10 mouse cellular contexts compared by ENCODE assay signal in genomic region chr15:78624961-78625360, GRCm38 (mm10). TPM values are rescaled to one million over a fixed set of nuclear protein-coding genes. Genes with fewer than 3 reads are reported as not detected.
DNase-seq lines count a peak whose midpoint lies in the region; ATAC-seq and TF ChIP-seq lines count a peak whose summit lies in the region.
"Had no signal": no experiment of that assay in that cellular context is flagged by ENCODE, and none has a peak within 500 bp of the region (broad histone marks: within the 10 kb centered on the region; RNA-seq: fewer than 3 reads in every experiment).

No protein-coding gene starts in this region.

- 58% methylated on average over 3 of the region's 3 CpGs for WGBS in forebrain, embryonic 14.5 days
- 42% methylated on average over 3 of the region's 3 CpGs for WGBS in forebrain, postnatal 0 days
- 76% methylated on average over 3 of the region's 3 CpGs for WGBS in kidney, embryonic 15.5 days
- 85% methylated on average over 3 of the region's 3 CpGs for WGBS in midbrain, embryonic 13.5 days
- 85% methylated on average over 3 of the region's 3 CpGs for WGBS in midbrain, postnatal 0 days
- 59% methylated on average over 3 of the region's 3 CpGs for WGBS in stomach, embryonic 15.5 days

- H3K4me3 ChIP-seq in forebrain, embryonic 14.5 days (ENCODE audit: low read depth, low read length) = no peak overlapping the region
- H3K4me3 ChIP-seq in forebrain, postnatal 0 days (ENCODE audit: low read depth, low read length) = no peak overlapping the region
- H3K4me3 ChIP-seq in kidney, embryonic 15.5 days (replicated peaks) = no peak overlapping the region
- H3K4me3 ChIP-seq in midbrain, embryonic 13.5 days (replicated peaks) = no peak overlapping the region
- H3K4me3 ChIP-seq in midbrain, postnatal 0 days (ENCODE audit: low read depth, low read length) = no peak overlapping the region
- no peak overlapping the region for H3K4me3 ChIP-seq in stomach, embryonic 15.5 days (replicated peaks)
- H3K4me3 ChIP-seq: limb, embryonic 12.5 days had no signal

- H3K9ac ChIP-seq in forebrain, embryonic 14.5 days (ENCODE audit: low read length) = no peak overlapping the region
- H3K9ac ChIP-seq in forebrain, postnatal 0 days = no peak overlapping the region
- no peak overlapping the region for H3K9ac ChIP-seq in kidney, embryonic 15.5 days
- H3K9ac ChIP-seq in midbrain, embryonic 13.5 days (replicated peaks) = no peak overlapping the region
- no peak overlapping the region for H3K9ac ChIP-seq in midbrain, postnatal 0 days (replicated peaks; ENCODE audit: low read length, poor library complexity, severe bottlenecking)
- no peak overlapping the region for H3K9ac ChIP-seq in stomach, embryonic 15.5 days
- H3K9ac ChIP-seq: limb, embryonic 12.5 days had no signal

- DNase-seq in forebrain, embryonic 14.5 days (ENCODE audit: low spot score) = no peak
- DNase-seq in forebrain, postnatal 0 days = no peak
- peak; percentile 36 for DNase-seq in kidney, adult 9 months
- no peak for DNase-seq in midbrain, postnatal 0 days (ENCODE audit: low spot score)
- no peak for DNase-seq in thymus, adult 18-20 months
- DNase-seq: embryo, embryonic 11 days had no signal

- no peak overlapping the region for H3K27ac ChIP-seq in forebrain, embryonic 14.5 days (ENCODE audit: low read depth, low read length)
- no peak overlapping the region for H3K27ac ChIP-seq in forebrain, postnatal 0 days (ENCODE audit: low read depth, low read length)
- no peak overlapping the region for H3K27ac ChIP-seq in kidney, embryonic 15.5 days
- H3K27ac ChIP-seq in midbrain, embryonic 13.5 days = 0 out of 2 replicates have a peak overlapping the region, but pooled peaks have one; percentile 12
- H3K27ac ChIP-seq in midbrain, postnatal 0 days (ENCODE audit: low read depth, low read length) = no peak overlapping the region
- peak overlapping the region; percentile 44; the same call in 1 of the 2 replicates for H3K27ac ChIP-seq in stomach, embryonic 15.5 days
- H3K27ac ChIP-seq: limb, embryonic 12.5 days had no signal

- ATAC-seq in forebrain, embryonic 14.5 days = peak; percentile 38; the same call in 1 of the 2 replicates
- no peak for ATAC-seq in forebrain, postnatal 0 days
- no peak for ATAC-seq in kidney, embryonic 15.5 days (replicated peaks; ENCODE audit: low FRiP score)
- no peak for ATAC-seq in midbrain, embryonic 13.5 days
- ATAC-seq in midbrain, postnatal 0 days (ENCODE audit: low FRiP score) = no peak
- ATAC-seq in stomach, embryonic 15.5 days (ENCODE audit: insufficient read depth, low FRiP score, low read depth) = no peak

- H3K4me2 ChIP-seq in forebrain, embryonic 14.5 days (ENCODE audit: low read length) = no peak overlapping the region
- H3K4me2 ChIP-seq in forebrain, postnatal 0 days (ENCODE audit: low read depth) = no peak overlapping the region
- no peak overlapping the region for H3K4me2 ChIP-seq in kidney, embryonic 15.5 days
- no peak overlapping the region for H3K4me2 ChIP-seq in midbrain, embryonic 13.5 days (replicated peaks)
- H3K4me2 ChIP-seq in midbrain, postnatal 0 days (ENCODE audit: low read depth, low read length, poor library complexity, severe bottlenecking) = no peak overlapping the region
- H3K4me2 ChIP-seq in stomach, embryonic 15.5 days = no peak overlapping the region
- H3K4me2 ChIP-seq: limb, embryonic 12.5 days had no signal

- H3K36me3 ChIP-seq in forebrain, embryonic 14.5 days (ENCODE audit: control insufficient read depth, insufficient read depth, low read length) = no peaks in the 10 kb centered on the region
- no peaks in the 10 kb centered on the region for H3K36me3 ChIP-seq in forebrain, postnatal 0 days (ENCODE audit: insufficient read depth)
- H3K36me3 ChIP-seq in kidney, embryonic 15.5 days = no peaks in the 10 kb centered on the region
- H3K36me3 ChIP-seq in midbrain, embryonic 13.5 days = no peaks in the 10 kb centered on the region
- no peaks in the 10 kb centered on the region for H3K36me3 ChIP-seq in midbrain, postnatal 0 days (ENCODE audit: insufficient read depth, low read length)
- no peaks in the 10 kb centered on the region for H3K36me3 ChIP-seq in stomach, embryonic 15.5 days
- H3K36me3 ChIP-seq: limb, embryonic 12.5 days had no signal

- H3K27me3 ChIP-seq in forebrain, embryonic 14.5 days (replicated peaks; ENCODE audit: control insufficient read depth, insufficient read depth, low read length) = no peaks in the 10 kb centered on the region
- no peaks in the 10 kb centered on the region for H3K27me3 ChIP-seq in forebrain, postnatal 0 days (ENCODE audit: insufficient read depth, low read length)
- H3K27me3 ChIP-seq in kidney, embryonic 15.5 days = peaks cover 18% of the 10 kb centered on the region
- 0 out of 2 replicates have a peak, but pooled peaks cover 16% of the 10 kb centered on the region for H3K27me3 ChIP-seq in midbrain, embryonic 13.5 days
- H3K27me3 ChIP-seq in midbrain, postnatal 0 days (ENCODE audit: insufficient read depth, low read length) = 0 out of 2 replicates have a peak, but pooled peaks cover 3% of the 10 kb centered on the region
- H3K27me3 ChIP-seq in stomach, embryonic 15.5 days (replicated peaks) = 0 out of 2 replicates have a peak, but pooled peaks cover 2% of the 10 kb centered on the region

- TF ChIP-seq CTCF in forebrain, postnatal 0 days (IDR thresholded peaks at IDR 0.05; ENCODE audit: low read depth) = no peak
- no peak for TF ChIP-seq CTCF in midbrain, postnatal 0 days (IDR thresholded peaks at IDR 0.05)

- peaks cover 4% of the 10 kb centered on the region; the same call in 1 of the 2 replicates for H3K4me1 ChIP-seq in forebrain, embryonic 14.5 days (ENCODE audit: control insufficient read depth, insufficient read depth, low read length)
- no peaks in the 10 kb centered on the region; the same call in 1 of the 2 replicates for H3K4me1 ChIP-seq in forebrain, postnatal 0 days (ENCODE audit: insufficient read depth)
- peaks cover 15% of the 10 kb centered on the region; the same call in 1 of the 2 replicates for H3K4me1 ChIP-seq in kidney, embryonic 15.5 days
- H3K4me1 ChIP-seq in midbrain, embryonic 13.5 days (replicated peaks) = peaks cover 10% of the 10 kb centered on the region
- H3K4me1 ChIP-seq in midbrain, postnatal 0 days (ENCODE audit: insufficient read depth, low read length) = no peaks in the 10 kb centered on the region
- H3K4me1 ChIP-seq in stomach, embryonic 15.5 days = peaks cover 10% of the 10 kb centered on the region; the same call in 1 of the 2 replicates
- H3K4me1 ChIP-seq: limb, embryonic 12.5 days had no signal

- no peaks in the 10 kb centered on the region for H3K9me3 ChIP-seq in forebrain, embryonic 14.5 days (replicated peaks; ENCODE audit: control insufficient read depth, low read length)
- H3K9me3 ChIP-seq in forebrain, postnatal 0 days (ENCODE audit: low read length) = no peaks in the 10 kb centered on the region
- no peaks in the 10 kb centered on the region for H3K9me3 ChIP-seq in kidney, embryonic 15.5 days (replicated peaks)
- no peaks in the 10 kb centered on the region for H3K9me3 ChIP-seq in midbrain, embryonic 13.5 days
- no peaks in the 10 kb centered on the region for H3K9me3 ChIP-seq in midbrain, postnatal 0 days (ENCODE audit: low read length)
- H3K9me3 ChIP-seq in stomach, embryonic 15.5 days = no peaks in the 10 kb centered on the region
- H3K9me3 ChIP-seq: limb, embryonic 12.5 days had no signal

RNA-seq across cellular contexts. Expression of gene Cyth4, which starts 28.1 kb away (rescaled TPM):
- 2.4 and 2.7 TPM in 2 replicates for polyA plus RNA-seq in forebrain, embryonic 14.5 days (2014; fragmentation: Nextera tagmentation; extraction: Ambion mirVana)
- 5.5 and 9.8 TPM in 2 replicates for total RNA-seq in forebrain, postnatal 0 days (2014; rRNA removed)
- polyA plus RNA-seq in forebrain, postnatal 0 days (2015; fragmentation: Nextera tagmentation; extraction: Ambion mirVana) = 3.9 and 5.5 TPM in 2 replicates
- polyA plus RNA-seq in kidney, embryonic 15.5 days (2015; fragmentation: Nextera tagmentation; extraction: Ambion mirVana) = 7.1 and 8.1 TPM in 2 replicates
- 3.7 and 5.8 TPM in 2 replicates for polyA plus RNA-seq in midbrain, embryonic 13.5 days (2015; fragmentation: Nextera tagmentation; extraction: Ambion mirVana)
- 5.9 and 7.2 TPM in 2 replicates for total RNA-seq in midbrain, postnatal 0 days (2014; rRNA removed)
- 4.5 and 6.3 TPM in 2 replicates for polyA plus RNA-seq in midbrain, postnatal 0 days (2015; fragmentation: Nextera tagmentation; extraction: Ambion mirVana)
- polyA plus RNA-seq in stomach, embryonic 15.5 days (2015; fragmentation: Nextera tagmentation; extraction: Ambion mirVana) = 10.7 and 11.0 TPM in 2 replicates

RNA-seq across cellular contexts. Expression of gene Rac2, which starts 52.4 kb away (rescaled TPM):
- 3.5 and 5.9 TPM in 2 replicates for polyA plus RNA-seq in forebrain, embryonic 14.5 days (2014; fragmentation: Nextera tagmentation; extraction: Ambion mirVana)
- total RNA-seq in forebrain, postnatal 0 days (2014; rRNA removed) = 1.1 and 1.4 TPM in 2 replicates
- polyA plus RNA-seq in forebrain, postnatal 0 days (2015; fragmentation: Nextera tagmentation; extraction: Ambion mirVana) = 5.9 and 6.5 TPM in 2 replicates
- 8.1 and 11.1 TPM in 2 replicates for polyA plus RNA-seq in kidney, embryonic 15.5 days (2015; fragmentation: Nextera tagmentation; extraction: Ambion mirVana)
- 3.2 and 5.6 TPM in 2 replicates for polyA plus RNA-seq in midbrain, embryonic 13.5 days (2015; fragmentation: Nextera tagmentation; extraction: Ambion mirVana)
- 1.7 and 2.6 TPM in 2 replicates for total RNA-seq in midbrain, postnatal 0 days (2014; rRNA removed)
- 4.3 and 4.9 TPM in 2 replicates for polyA plus RNA-seq in midbrain, postnatal 0 days (2015; fragmentation: Nextera tagmentation; extraction: Ambion mirVana)
- polyA plus RNA-seq in stomach, embryonic 15.5 days (2015; fragmentation: Nextera tagmentation; extraction: Ambion mirVana) = 26.5 and 36.5 TPM in 2 replicates

Comparison
In these comparisons a context has a peak if more than half of its experiments do, and no peak if none do; other contexts are left out.
1. H3K27ac ChIP-seq: peak in midbrain, embryonic 13.5 days (single experiment) and stomach, embryonic 15.5 days (single experiment); none in forebrain, embryonic 14.5 days (single experiment), forebrain, postnatal 0 days (single experiment), kidney, embryonic 15.5 days (single experiment) and midbrain, postnatal 0 days (single experiment).